Mouse (Mus musculus) liver, embryonic 15.5 days (tissue): ENCODE data around the gene Hira. TPM values are rescaled to one million over a fixed set of nuclear protein-coding genes. Genes with fewer than 3 reads are reported as not detected.

Experiments used
- ATAC-seq: fragments of 200-750 bp; cut with Nextera tagmentation; 2 replicates; pipeline ENCODE4 v1.8.0; 2017; ENCODE audit warnings: moderate number of reproducible peaks, mild to moderate bottlenecking, moderate library complexity; ENCODE audit not compliant: insufficient read depth
- H3K27ac ChIP-seq: fragments of 300-500 bp; sonication (generic); replicated peaks from 2 replicates; pipeline ENCODE4 v1.5.1; 2015; ENCODE audit warnings: mild to moderate bottlenecking, inconsistent platforms
- H3K27me3 ChIP-seq: fragments of 300-500 bp; sonication (generic); 2 replicates; pipeline ENCODE4 v1.6.1; 2015; ENCODE audit warnings: mild to moderate bottlenecking, inconsistent platforms
- H3K36me3 ChIP-seq: fragments of 300-500 bp; sonication (generic); replicated peaks from 2 replicates; pipeline ENCODE4 v1.6.1; 2015; ENCODE audit warnings: moderate library complexity, mild to moderate bottlenecking, inconsistent platforms
- H3K4me1 ChIP-seq: fragments of 300-500 bp; sonication (generic); replicated peaks from 2 replicates; pipeline ENCODE4 v1.6.1; 2015; ENCODE audit warnings: inconsistent platforms
- H3K4me2 ChIP-seq: fragments of 300-500 bp; sonication (generic); 2 replicates; pipeline ENCODE4 v1.6.1; 2015; ENCODE audit warnings: moderate library complexity, mild to moderate bottlenecking, inconsistent platforms
- H3K4me3 ChIP-seq: fragments of 300-500 bp; sonication (generic); replicated peaks from 2 replicates; pipeline ENCODE4 v1.5.1; 2015; ENCODE audit warnings: mild to moderate bottlenecking, inconsistent platforms
- H3K9ac ChIP-seq: fragments of 300-500 bp; sonication (generic); 2 replicates; pipeline ENCODE4 v1.6.1; 2015; ENCODE audit warnings: moderate library complexity, mild to moderate bottlenecking, inconsistent platforms
- H3K9me3 ChIP-seq: fragments of 300-500 bp; sonication (generic); replicated peaks from 2 replicates; pipeline ENCODE4 v1.6.1; 2016; ENCODE audit warnings: inconsistent platforms
- WGBS: fragments of 180-500 bp; shearing (Covaris S2); methylation state at CpG from one replicate; pipeline ENCODE4 v1.1.7; 2015; ENCODE audit warnings: mixed read lengths; ENCODE audit not compliant: insufficient replicate concordance; 5-methylcytosine and 5-hydroxymethylcytosine counted together
- polyA plus RNA-seq: library from polyadenylated mRNA; unstranded; fragments of >200 nt; fragmentation: Nextera tagmentation; extraction: Ambion mirVana; gene quantifications from 2 replicates; pipeline ENCODE4 v1.2.1, GENCODE M21; 2015

Gene Hira
- polyA plus RNA-seq, 1 experiment from 2014 or later, result 5.4 TPM

GRCm38 (mm10) chr16:18921771-18922170 is 44.9 kb downstream of the Hira start:
- no peak overlapping the region for H3K9ac ChIP-seq
- no peak overlapping the region for H3K4me3 ChIP-seq
- no peaks in the 10 kb centered on the region for H3K4me1 ChIP-seq
- peaks cover 91% of the 10 kb centered on the region for H3K36me3 ChIP-seq
- WGBS, result 67% methylated on average over 2 of the region's 2 CpGs
- H3K27me3 ChIP-seq, result no peaks in the 10 kb centered on the region
- H3K4me2 ChIP-seq, result no peak overlapping the region
- no peaks in the 10 kb centered on the region for H3K9me3 ChIP-seq
- no peak overlapping the region for H3K27ac ChIP-seq
- no peak for ATAC-seq

GRCm38 (mm10) chr16:18927963-18928362 is 51.1 kb downstream of the Hira start:
- no peaks in the 10 kb centered on the region for H3K4me1 ChIP-seq
- H3K36me3 ChIP-seq, result peaks cover 77% of the 10 kb centered on the region
- no peaks in the 10 kb centered on the region for H3K27me3 ChIP-seq
- no peak overlapping the region for H3K4me2 ChIP-seq
- WGBS, result 85% methylated on average over 1 of the region's 1 CpGs
- no peak for ATAC-seq
- no peak overlapping the region for H3K27ac ChIP-seq
- H3K4me3 ChIP-seq, result no peak overlapping the region
- H3K9ac ChIP-seq, result no peak overlapping the region
- H3K9me3 ChIP-seq, result no peaks in the 10 kb centered on the region

- 73% methylated on average over 5 of the region's 5 CpGs for WGBS
Observed at GRCm38 (mm10) chr16:18938321-18939082, 61.7 kb downstream of the Hira start.

GRCm38 (mm10) chr16:18943906-18944305 is 67.1 kb downstream of the Hira start:
- Histone ChIP-seq H3K9ac (no peak overlapping the region), H3K27me3 (no peaks in the 10 kb centered on the region), H3K27ac (no peak overlapping the region), H3K4me1 (no peaks in the 10 kb centered on the region), H3K4me3 (no peak overlapping the region), H3K4me2 (no peak overlapping the region), H3K36me3 (peaks cover 68% of the 10 kb centered on the region), H3K9me3 (no peaks in the 10 kb centered on the region)
- WGBS, result 81% methylated on average over 6 of the region's 6 CpGs
- ATAC-seq, result no peak

More at GRCm38 (mm10) chr16:18938321-18939082, 61.7 kb downstream of the Hira start:
- no peak for ATAC-seq
- H3K36me3 ChIP-seq, result peaks cover 58% of the 10 kb centered on the region
- no peaks in the 10 kb centered on the region for H3K4me1 ChIP-seq
- H3K9ac ChIP-seq, result no peak overlapping the region
- H3K4me3 ChIP-seq, result no peak overlapping the region
- H3K27ac ChIP-seq, result no peak overlapping the region
- no peak overlapping the region for H3K4me2 ChIP-seq
- H3K27me3 ChIP-seq, result no peaks in the 10 kb centered on the region
- H3K9me3 ChIP-seq, result no peaks in the 10 kb centered on the region

GRCm38 (mm10) chr16:18948941-18949340 is 72.1 kb downstream of the Hira start:
- WGBS, result 84% methylated on average over 9 of the region's 9 CpGs
- Histone ChIP-seq H3K4me3 (no peak overlapping the region), H3K4me1 (no peaks in the 10 kb centered on the region), H3K27me3 (no peaks in the 10 kb centered on the region), H3K27ac (no peak overlapping the region), H3K9me3 (no peaks in the 10 kb centered on the region), H3K4me2 (no peak overlapping the region), H3K36me3 (peaks cover 91% of the 10 kb centered on the region), H3K9ac (no peak overlapping the region)
- no peak for ATAC-seq

GRCm38 (mm10) chr16:18950351-18950750 is 73.5 kb downstream of the Hira start:
- H3K36me3 ChIP-seq, result peaks cover 95% of the 10 kb centered on the region
- H3K27me3 ChIP-seq, result no peaks in the 10 kb centered on the region
- WGBS, result 68% methylated on average over 2 of the region's 2 CpGs

GRCm38 (mm10) chr16:18952813-18953212 is 76.0 kb downstream of the Hira start:
- H3K9ac ChIP-seq, result no peak overlapping the region
- no peak for ATAC-seq

More at GRCm38 (mm10) chr16:18950351-18950750, 73.5 kb downstream of the Hira start:
- Histone ChIP-seq H3K9ac (no peak overlapping the region), H3K4me1 (no peaks in the 10 kb centered on the region), H3K4me3 (no peak overlapping the region), H3K4me2 (no peak overlapping the region), H3K27ac (no peak overlapping the region), H3K9me3 (no peaks in the 10 kb centered on the region)
- no peak for ATAC-seq

GRCm38 (mm10) chr16:18955070-18955469 is 78.2 kb downstream of the Hira start:
- ATAC-seq, result no peak
- H3K4me2 ChIP-seq, result no peak overlapping the region
- 0 out of 2 replicates have a peak, but pooled peaks cover 3% of the 10 kb centered on the region for H3K9me3 ChIP-seq
- no peaks in the 10 kb centered on the region for H3K27me3 ChIP-seq
- H3K4me3 ChIP-seq, result no peak overlapping the region
- 75% methylated on average over 3 of the region's 3 CpGs for WGBS
- H3K4me1 ChIP-seq, result no peaks in the 10 kb centered on the region
- H3K27ac ChIP-seq, result no peak overlapping the region
- peaks cover 77% of the 10 kb centered on the region for H3K36me3 ChIP-seq
- no peak overlapping the region for H3K9ac ChIP-seq

More at GRCm38 (mm10) chr16:18952813-18953212, 76.0 kb downstream of the Hira start:
- Histone ChIP-seq H3K27ac (no peak overlapping the region), H3K36me3 (peaks cover 95% of the 10 kb centered on the region), H3K4me1 (no peaks in the 10 kb centered on the region), H3K9me3 (no peaks in the 10 kb centered on the region), H3K27me3 (no peaks in the 10 kb centered on the region), H3K4me2 (no peak overlapping the region), H3K4me3 (no peak overlapping the region)

GRCm38 (mm10) chr16:18963486-18963885 is 86.6 kb downstream of the Hira start:
- no peaks in the 10 kb centered on the region for H3K27me3 ChIP-seq
- no peak overlapping the region for H3K9ac ChIP-seq
- no peaks in the 10 kb centered on the region for H3K9me3 ChIP-seq
- no peak overlapping the region for H3K27ac ChIP-seq
- peaks cover 65% of the 10 kb centered on the region for H3K36me3 ChIP-seq
- no peak overlapping the region for H3K4me2 ChIP-seq
- no peaks in the 10 kb centered on the region for H3K4me1 ChIP-seq
- ATAC-seq, result no peak
- H3K4me3 ChIP-seq, result no peak overlapping the region

GRCm38 (mm10) chr16:18969420-18970128 is 92.7 kb downstream of the Hira start:
- Histone ChIP-seq H3K36me3 (peaks cover 51% of the 10 kb centered on the region), H3K9me3 (no peaks in the 10 kb centered on the region), H3K4me2 (no peak overlapping the region), H3K27me3 (no peaks in the 10 kb centered on the region), H3K4me3 (no peak overlapping the region), H3K27ac (no peak overlapping the region), H3K4me1 (no peaks in the 10 kb centered on the region), H3K9ac (no peak overlapping the region)
- 81% methylated on average over 9 of the region's 9 CpGs for WGBS
- ATAC-seq, result no peak

- Histone ChIP-seq H3K4me3 (no peak overlapping the region), H3K9me3 (no peaks in the 10 kb centered on the region), H3K4me2 (no peak overlapping the region), H3K36me3 (peaks cover 42% of the 10 kb centered on the region), H3K9ac (no peak overlapping the region), H3K4me1 (no peaks in the 10 kb centered on the region), H3K27ac (no peak overlapping the region), H3K27me3 (no peaks in the 10 kb centered on the region)
- 66% methylated on average over 3 of the region's 3 CpGs for WGBS
- ATAC-seq, result no peak
Observed at GRCm38 (mm10) chr16:18970837-18971236, 94.0 kb downstream of the Hira start.
